ENCODE assay signal across 20 mouse cellular contexts in the genomic region with DNA sequence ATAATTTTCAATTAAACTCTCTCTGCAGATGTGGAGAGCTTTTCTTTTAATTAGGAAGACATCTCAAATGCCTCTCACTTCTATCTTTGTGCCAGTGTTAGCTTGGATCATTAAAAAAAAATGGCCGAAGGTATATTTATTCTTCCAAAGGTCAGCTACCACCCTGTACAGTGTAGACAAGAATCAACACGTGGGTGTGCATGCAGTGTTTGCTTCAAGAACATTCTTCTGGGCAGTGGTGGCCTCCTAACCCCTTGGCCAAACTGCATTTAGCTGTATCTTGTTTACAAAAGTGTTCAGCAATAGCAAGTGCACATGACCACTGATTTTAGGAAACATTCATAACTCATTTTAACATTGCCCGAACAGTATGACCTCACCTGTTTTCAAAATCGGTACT.
DNase-seq lines count a peak whose midpoint lies in the region; ATAC-seq and TF ChIP-seq lines count a peak whose summit lies in the region.
"Had no signal": no experiment of that assay in that cellular context is flagged by ENCODE, and none has a peak within 500 bp of the region (broad histone marks: within the 10 kb centered on the region; RNA-seq: fewer than 3 reads in every experiment).

No protein-coding gene starts in this region.

- no peak for ATAC-seq in heart, embryonic 16.5 days (replicated peaks; ENCODE audit: extremely low read depth, insufficient read depth, low FRiP score)
- ATAC-seq in liver, embryonic 13.5 days (ENCODE audit: low read depth), result peak; percentile 54; the same call in 1 of the 2 replicates
- ATAC-seq in liver, embryonic 12.5 days, result no peak
- ATAC-seq in liver, embryonic 15.5 days (ENCODE audit: insufficient read depth), result peak; percentile 72
- ATAC-seq in stomach, postnatal 0 days (ENCODE audit: low FRiP score, low TSS enrichment), result peak; percentile 84
- ATAC-seq: forebrain, postnatal 0 days had no signal

- intact Hi-C loops in heart, postnatal 14 days (cut with DNase I), result no loop called here

- peaks cover 2% of the 10 kb centered on the region; the same call in 1 of the 2 replicates for H3K36me3 ChIP-seq in heart, embryonic 16.5 days (ENCODE audit: control insufficient read depth, insufficient read depth)
- H3K36me3 ChIP-seq in liver, embryonic 13.5 days, result no peaks in the 10 kb centered on the region
- no peaks in the 10 kb centered on the region for H3K36me3 ChIP-seq in liver, embryonic 12.5 days
- no peaks in the 10 kb centered on the region for H3K36me3 ChIP-seq in liver, embryonic 15.5 days (replicated peaks)
- no peaks in the 10 kb centered on the region for H3K36me3 ChIP-seq in stomach, postnatal 0 days (ENCODE audit: control insufficient read depth, insufficient read depth, low read length)
- H3K36me3 ChIP-seq: embryonic facial prominence, embryonic 10.5 days; hindbrain, embryonic 15.5 days; limb, embryonic 15.5 days; midbrain, embryonic 12.5 days had no signal

- WGBS in heart, embryonic 16.5 days, result 67% methylated on average over 4 of the region's 4 CpGs
- WGBS in liver, embryonic 13.5 days (ENCODE audit: insufficient replicate concordance), result 63% methylated on average over 4 of the region's 4 CpGs
- 65% methylated on average over 4 of the region's 4 CpGs for WGBS in liver, embryonic 12.5 days (ENCODE audit: insufficient replicate concordance)
- 64% methylated on average over 4 of the region's 4 CpGs for WGBS in liver, embryonic 15.5 days (ENCODE audit: insufficient replicate concordance)
- 43% methylated on average over 4 of the region's 4 CpGs for WGBS in stomach, postnatal 0 days

- TF ChIP-seq EP300 in stomach, postnatal 0 days (optimal IDR thresholded peaks at IDR 0.05), result no peak

- no peaks in the 10 kb centered on the region for H3K27me3 ChIP-seq in heart, embryonic 16.5 days (ENCODE audit: control insufficient read depth, insufficient read depth, low read length)
- H3K27me3 ChIP-seq in liver, embryonic 13.5 days, result no peaks in the 10 kb centered on the region
- H3K27me3 ChIP-seq in liver, embryonic 12.5 days (replicated peaks), result no peaks in the 10 kb centered on the region
- H3K27me3 ChIP-seq in liver, embryonic 15.5 days, result no peaks in the 10 kb centered on the region
- no peaks in the 10 kb centered on the region for H3K27me3 ChIP-seq in stomach, postnatal 0 days (ENCODE audit: control insufficient read depth, insufficient read depth, low read length)
- H3K27me3 ChIP-seq: hindbrain, embryonic 15.5 days; limb, embryonic 15.5 days; midbrain, embryonic 12.5 days had no signal

- H3K4me3 ChIP-seq in heart, embryonic 16.5 days (ENCODE audit: low read length), result no peak overlapping the region
- H3K4me3 ChIP-seq in liver, embryonic 13.5 days (replicated peaks), result no peak overlapping the region
- H3K4me3 ChIP-seq in liver, embryonic 12.5 days, result no peak overlapping the region
- no peak overlapping the region for H3K4me3 ChIP-seq in liver, embryonic 15.5 days (replicated peaks)
- H3K4me3 ChIP-seq in stomach, postnatal 0 days (ENCODE audit: low read depth, low read length), result no peak overlapping the region
- H3K4me3 ChIP-seq: embryonic facial prominence, embryonic 10.5 days; hindbrain, embryonic 15.5 days; limb, embryonic 15.5 days; midbrain, embryonic 12.5 days had no signal

- no peak overlapping the region for H3K9ac ChIP-seq in heart, embryonic 16.5 days (ENCODE audit: low read length)
- no peak overlapping the region for H3K9ac ChIP-seq in liver, embryonic 13.5 days
- H3K9ac ChIP-seq in liver, embryonic 12.5 days, result no peak overlapping the region
- no peak overlapping the region for H3K9ac ChIP-seq in liver, embryonic 15.5 days
- no peak overlapping the region for H3K9ac ChIP-seq in stomach, postnatal 0 days (ENCODE audit: low read length)
- H3K9ac ChIP-seq: forebrain, postnatal 0 days; hindbrain, embryonic 15.5 days; limb, embryonic 15.5 days; midbrain, embryonic 12.5 days had no signal

- DNase-seq in heart, postnatal 14 days, result no peak
- no peak for DNase-seq in liver, embryonic 13.5 days
- DNase-seq in stomach, postnatal 0 days (ENCODE audit: low spot score), result peak; percentile 30
- DNase-seq in urinary bladder, postnatal 25 days (ENCODE audit: low spot score), result no peak
- DNase-seq: cerebellum, adult 11-12 months; cerebellum, postnatal 10 days; forebrain, postnatal 0 days; heart, postnatal 4 days; kidney, adult 11 months; left cerebral cortex, postnatal 4 days; lung, postnatal 10 days; thymus, postnatal 14 days had no signal

- H3K4me2 ChIP-seq in heart, embryonic 16.5 days (ENCODE audit: low read depth, low read length), result no peak overlapping the region
- H3K4me2 ChIP-seq in liver, embryonic 13.5 days, result no peak overlapping the region
- no peak overlapping the region for H3K4me2 ChIP-seq in liver, embryonic 12.5 days
- no peak overlapping the region for H3K4me2 ChIP-seq in liver, embryonic 15.5 days
- H3K4me2 ChIP-seq in stomach, postnatal 0 days (replicated peaks; ENCODE audit: low read depth), result no peak overlapping the region
- H3K4me2 ChIP-seq: heart, embryonic 11.5 days; hindbrain, embryonic 15.5 days; limb, embryonic 15.5 days; midbrain, embryonic 12.5 days had no signal

- peak overlapping the region; percentile 3; the same call in 1 of the 2 replicates for H3K27ac ChIP-seq in heart, embryonic 16.5 days (ENCODE audit: low read length)
- H3K27ac ChIP-seq in liver, embryonic 13.5 days, result no peak overlapping the region
- no peak overlapping the region for H3K27ac ChIP-seq in liver, embryonic 12.5 days
- H3K27ac ChIP-seq in liver, embryonic 15.5 days (replicated peaks), result no peak overlapping the region
- H3K27ac ChIP-seq in stomach, postnatal 0 days (replicated peaks), result 0 out of 2 replicates have a peak overlapping the region, but pooled peaks have one; percentile 18
- H3K27ac ChIP-seq: embryonic facial prominence, embryonic 10.5 days; hindbrain, embryonic 15.5 days; limb, embryonic 15.5 days; midbrain, embryonic 12.5 days had no signal

- peaks cover 37% of the 10 kb centered on the region for H3K4me1 ChIP-seq in heart, embryonic 16.5 days (ENCODE audit: control insufficient read depth, insufficient read depth, low read length)
- H3K4me1 ChIP-seq in liver, embryonic 13.5 days (replicated peaks), result peaks cover 18% of the 10 kb centered on the region
- peaks cover 19% of the 10 kb centered on the region for H3K4me1 ChIP-seq in liver, embryonic 12.5 days
- peaks cover 9% of the 10 kb centered on the region for H3K4me1 ChIP-seq in liver, embryonic 15.5 days (replicated peaks)
- no peaks in the 10 kb centered on the region for H3K4me1 ChIP-seq in stomach, postnatal 0 days (replicated peaks; ENCODE audit: control insufficient read depth, insufficient read depth)
- H3K4me1 ChIP-seq: hindbrain, embryonic 15.5 days; midbrain, embryonic 12.5 days had no signal

- H3K9me3 ChIP-seq in heart, embryonic 16.5 days (replicated peaks; ENCODE audit: control insufficient read depth, low read length), result no peaks in the 10 kb centered on the region
- H3K9me3 ChIP-seq in liver, embryonic 13.5 days (replicated peaks), result no peaks in the 10 kb centered on the region
- no peaks in the 10 kb centered on the region for H3K9me3 ChIP-seq in liver, embryonic 12.5 days (replicated peaks)
- H3K9me3 ChIP-seq in liver, embryonic 15.5 days (replicated peaks), result no peaks in the 10 kb centered on the region
- H3K9me3 ChIP-seq in stomach, postnatal 0 days (ENCODE audit: control insufficient read depth, low read length), result no peaks in the 10 kb centered on the region
- H3K9me3 ChIP-seq: embryonic facial prominence, embryonic 10.5 days; hindbrain, embryonic 15.5 days; limb, embryonic 15.5 days; midbrain, embryonic 12.5 days had no signal

- no peak for TF ChIP-seq CTCF in stomach, postnatal 0 days (IDR thresholded peaks at IDR 0.05; ENCODE audit: low read depth)

Comparison
In these comparisons a context has a peak if more than half of its experiments do, and no peak if none do; other contexts are left out.
1. ATAC-seq: peak in liver, embryonic 13.5 days (single experiment), liver, embryonic 15.5 days (single experiment) and stomach, postnatal 0 days (single experiment); none in heart, embryonic 16.5 days (single experiment) and liver, embryonic 12.5 days (single experiment).
2. H3K27ac ChIP-seq: peak in heart, embryonic 16.5 days (single experiment) and stomach, postnatal 0 days (single experiment); none in liver, embryonic 13.5 days (single experiment), liver, embryonic 12.5 days (single experiment) and liver, embryonic 15.5 days (single experiment).